Mouse (Mus musculus) bone marrow macrophage, adult 2 months (primary cell): ENCODE measurements around the gene Pum1.

Experiments used
- CTCF ChIP-seq: IDR thresholded peaks from 2 replicates; pipeline ENCODE4 v1.5.1; 2012; ENCODE audit warnings: low read depth, mild to moderate bottlenecking, low read length, moderate library complexity
- POLR2A ChIP-seq: IDR thresholded peaks from 2 replicates; pipeline ENCODE4 v1.6.1; 2012; ENCODE audit warnings: mild to moderate bottlenecking, low read depth, low read length, borderline replicate concordance

- TF ChIP-seq CTCF (no peak), POLR2A (no peak)
Measured at GRCm38 (mm10) chr4:130663810-130664401, 785 bp downstream of the Pum1 start.
